Mouse (Mus musculus): Measurements from ENCODE around the gene Stum.

The Stum gene

GRCm38 (mm10) chr1:180383884-180384283, 99.4 kb downstream of the Stum start:
- no peak for DNase-seq

Data from right cerebral cortex, postnatal 14 days (tissue).